Mouse (Mus musculus) T-helper 2 cell (primary cell): ENCODE measurements around the gene Slc9a2.
"Not testable (repeated sequence)": the region's sequence is repeated elsewhere in the genome, so short reads cannot be mapped to it uniquely, and the experiment has no call there.

Experiments
- in situ Hi-C: fragments of 300-600 bp; cut with MboI, MseI; formaldehyde crosslinking; loops from one replicate; pipeline ENCODE4 v1.15.1; 2025; ENCODE audit warnings: high pct_unique_total_duplicates

The Slc9a2 gene

DNA sequence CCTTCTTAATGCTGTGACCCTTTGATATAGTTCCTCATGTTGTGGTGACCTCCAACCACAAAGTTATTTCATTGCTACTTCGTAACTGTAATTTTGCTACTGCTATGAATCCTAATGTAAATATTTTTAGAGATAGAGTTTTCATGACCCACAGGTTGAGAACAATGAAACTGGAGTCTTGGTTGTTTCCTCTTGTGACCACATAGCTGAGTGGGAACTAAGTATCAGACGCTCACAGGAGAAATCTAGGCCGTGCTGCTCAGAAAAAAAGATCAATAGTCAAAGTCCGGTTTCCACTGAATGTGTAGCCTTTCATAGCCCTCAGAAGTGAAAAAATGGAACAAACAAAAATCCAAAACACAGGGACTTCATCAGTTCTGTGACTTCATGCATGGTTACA lies 24.7 kb downstream of the Slc9a2 start:
- in situ Hi-C loops, result no loop called here

DNA sequence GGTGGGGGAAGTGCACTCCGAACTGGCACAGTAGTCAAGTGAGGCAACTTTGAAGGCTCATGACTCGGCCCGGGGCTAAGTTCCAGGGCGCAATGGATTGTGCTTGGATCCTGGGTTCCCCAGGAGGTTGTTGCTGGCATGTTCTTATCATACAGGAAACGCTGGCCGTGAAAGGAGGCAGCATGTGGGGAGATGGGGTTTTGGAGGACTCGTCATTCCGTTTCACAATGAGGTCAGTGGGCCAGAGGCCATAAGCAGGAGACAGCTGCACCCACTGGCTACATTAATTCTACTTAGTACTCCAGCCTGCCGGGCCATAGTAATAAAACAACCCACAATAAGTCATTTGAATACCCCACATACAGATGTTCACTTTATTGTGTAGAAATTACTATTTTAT lies 34.6 kb downstream of the Slc9a2 start:
- in situ Hi-C loops, result no loop called here

DNA sequence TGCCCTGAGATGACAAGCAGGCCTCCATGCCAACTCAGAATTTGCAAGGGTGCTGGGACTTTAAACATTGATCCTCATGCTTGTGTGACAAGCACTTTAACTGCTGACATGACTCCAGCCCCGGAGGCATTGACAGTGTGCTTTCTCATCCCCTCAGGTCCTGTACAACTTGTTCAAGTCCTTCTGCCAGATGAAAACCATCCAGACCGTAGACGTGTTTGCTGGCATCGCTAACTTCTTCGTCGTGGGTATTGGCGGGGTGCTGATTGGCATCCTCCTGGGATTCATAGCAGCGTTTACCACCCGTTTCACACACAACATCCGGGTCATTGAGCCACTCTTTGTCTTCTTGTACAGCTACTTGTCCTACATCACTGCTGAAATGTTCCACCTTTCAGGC lies 45.7 kb downstream of the Slc9a2 start:
- in situ Hi-C loops, result no loop called here

DNA sequence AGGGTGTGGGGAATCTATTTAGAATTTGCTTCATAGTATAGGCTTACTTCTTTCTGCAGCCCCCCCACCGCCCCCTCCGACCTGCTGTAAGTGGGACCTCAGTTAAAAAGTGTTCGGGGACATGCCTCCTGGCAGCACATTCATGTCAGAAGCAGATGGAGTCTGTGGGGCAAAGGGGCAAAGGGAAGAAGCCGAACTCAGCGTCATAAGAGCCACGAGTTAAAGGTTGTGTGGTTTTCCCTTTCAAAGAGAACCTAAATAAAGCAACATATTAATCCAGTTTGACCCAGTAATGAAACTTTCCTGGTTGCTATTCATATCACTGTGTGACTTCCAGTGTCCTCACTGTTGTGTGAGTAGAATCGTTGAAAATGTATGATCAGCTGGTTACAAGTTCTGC lies 47.0 kb downstream of the Slc9a2 start:
- in situ Hi-C loops, result no loop called here

DNA sequence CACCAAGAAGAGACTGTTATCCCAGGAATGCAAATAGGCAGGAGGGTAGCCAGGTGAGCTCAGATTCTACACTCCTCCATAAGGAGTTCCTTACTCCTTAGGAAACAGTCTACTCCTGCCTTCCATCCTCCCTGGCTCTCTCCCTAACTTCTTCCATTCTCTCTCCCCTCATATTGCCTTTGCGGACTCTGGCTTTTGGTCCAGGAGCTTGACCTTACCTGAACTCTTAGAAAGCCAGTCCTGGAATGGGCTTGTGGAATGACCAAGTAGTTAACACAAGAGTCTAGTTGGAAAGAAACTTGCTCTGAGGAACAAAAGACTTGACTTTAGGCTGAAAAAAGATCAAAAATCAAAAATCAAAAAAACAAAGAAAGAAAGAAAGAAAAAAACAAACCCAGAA lies 48.3 kb downstream of the Slc9a2 start:
- in situ Hi-C loops, result no loop called here

DNA sequence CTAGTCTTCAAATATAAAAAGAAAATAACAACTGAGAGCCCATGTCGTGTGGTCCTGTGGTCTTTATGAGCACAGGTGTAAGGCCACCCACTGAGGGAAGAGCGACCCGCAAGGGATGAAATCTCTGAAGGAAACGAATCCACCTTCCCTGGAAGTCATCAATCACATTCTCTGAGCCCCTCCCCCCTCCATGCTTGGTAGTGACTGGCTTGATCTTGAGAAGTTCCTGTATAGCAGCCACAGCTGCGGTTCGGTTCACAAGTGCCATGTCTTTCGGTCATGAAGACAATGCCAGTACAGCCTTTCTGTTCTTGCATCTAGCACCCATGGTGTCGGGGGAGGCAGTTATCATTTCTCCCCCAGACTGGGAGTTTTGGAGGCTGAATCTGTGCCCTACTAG lies 57.3 kb downstream of the Slc9a2 start:
- in situ Hi-C loops, result no loop called here

DNA sequence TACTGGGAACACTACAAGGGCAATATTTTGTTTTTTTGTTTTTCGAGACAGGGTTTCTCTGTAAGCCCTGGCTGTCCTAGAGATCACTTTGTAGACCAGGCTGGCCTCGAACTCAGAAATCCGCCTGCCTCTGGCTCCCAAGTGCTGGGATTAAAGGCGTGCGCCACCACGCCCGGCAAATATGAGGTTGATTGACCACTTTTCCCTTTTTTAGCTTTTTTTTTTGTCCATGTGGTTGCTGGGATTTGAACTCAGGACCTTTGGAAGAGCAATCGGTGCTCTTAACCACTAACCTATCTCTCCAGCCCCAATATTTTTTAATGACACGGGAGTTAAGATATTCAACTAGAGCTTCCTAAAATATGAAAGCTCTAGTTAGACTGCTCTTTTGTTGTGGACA lies 57.9 kb downstream of the Slc9a2 start:
- in situ Hi-C loops, result not testable (repeated sequence)

DNA sequence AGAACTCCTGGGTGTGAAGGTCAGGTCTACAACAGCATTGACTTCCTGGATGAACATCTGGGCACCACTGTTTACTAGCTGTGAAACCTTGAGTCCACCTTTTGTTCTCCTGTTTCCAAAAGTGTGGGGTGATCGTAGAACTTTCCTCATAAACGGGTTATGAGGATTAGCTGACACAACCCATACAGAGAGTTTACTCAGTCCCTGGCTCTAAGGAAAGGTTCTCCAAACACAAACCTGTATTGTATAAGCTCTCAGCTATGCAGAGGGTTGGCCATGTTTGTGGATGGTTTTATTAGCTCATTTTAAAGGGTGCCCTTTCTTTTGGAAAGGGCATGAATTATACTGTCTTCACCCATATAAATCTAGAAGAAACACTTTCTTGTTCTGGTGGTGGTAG lies 60.4 kb downstream of the Slc9a2 start:
- in situ Hi-C loops, result no loop called here

DNA sequence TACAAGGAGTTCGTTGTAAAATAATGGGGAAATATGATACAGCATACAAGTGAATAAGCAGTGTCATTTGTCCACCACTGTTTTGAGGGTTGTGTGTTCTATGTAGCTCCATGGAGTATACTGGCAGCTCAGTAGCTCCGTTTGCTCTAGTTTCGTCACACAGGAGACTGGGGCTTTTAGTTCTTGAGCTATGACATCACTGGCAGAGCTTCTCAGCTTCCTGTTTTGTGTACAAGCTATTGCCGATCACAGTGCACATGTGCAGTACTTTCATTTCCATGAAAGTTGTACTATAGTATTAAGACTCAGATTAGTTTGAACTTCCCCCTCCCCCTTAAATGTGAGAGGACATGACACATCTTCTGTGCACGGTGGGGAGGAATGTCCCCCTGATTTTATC lies 65.7 kb downstream of the Slc9a2 start:
- in situ Hi-C loops, result no loop called here

DNA sequence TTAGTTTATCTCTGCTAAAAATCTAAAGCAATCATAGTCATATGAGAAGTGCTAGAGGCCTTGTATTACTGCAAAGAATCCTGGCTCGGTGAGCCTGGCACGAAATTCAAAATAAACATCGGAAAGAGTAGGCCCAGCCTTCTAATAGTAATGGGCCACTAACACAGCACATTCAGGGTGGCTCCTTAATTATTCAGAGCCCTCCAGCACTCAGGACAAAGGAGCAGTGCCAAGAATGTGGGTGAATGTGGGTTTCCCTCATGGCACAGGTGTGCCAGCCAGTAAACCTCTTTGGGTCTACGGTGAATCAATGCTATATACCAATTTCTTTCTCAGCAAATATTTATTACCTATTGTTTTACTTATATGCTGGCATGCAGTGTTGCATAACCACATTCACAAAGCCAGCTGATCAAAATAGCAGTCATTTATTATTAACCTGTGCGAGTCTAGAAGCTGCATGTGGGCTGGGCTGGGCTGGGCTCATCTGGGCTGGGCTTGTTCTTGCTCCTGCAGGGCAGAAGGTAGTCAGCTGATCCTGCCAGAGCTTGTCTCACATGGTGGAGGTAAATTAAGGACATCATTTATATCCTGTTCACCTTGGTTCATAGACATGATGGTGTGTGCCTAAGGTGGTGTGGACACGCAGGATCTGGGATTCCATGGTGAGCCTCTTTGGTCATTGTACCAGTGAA lies 79.5 kb downstream of the Slc9a2 start:
- in situ Hi-C loops, result loop anchor here (10.0 kb wide), 1 partner anchor 185 kb away; no protein-coding TSS in a partner anchor

DNA sequence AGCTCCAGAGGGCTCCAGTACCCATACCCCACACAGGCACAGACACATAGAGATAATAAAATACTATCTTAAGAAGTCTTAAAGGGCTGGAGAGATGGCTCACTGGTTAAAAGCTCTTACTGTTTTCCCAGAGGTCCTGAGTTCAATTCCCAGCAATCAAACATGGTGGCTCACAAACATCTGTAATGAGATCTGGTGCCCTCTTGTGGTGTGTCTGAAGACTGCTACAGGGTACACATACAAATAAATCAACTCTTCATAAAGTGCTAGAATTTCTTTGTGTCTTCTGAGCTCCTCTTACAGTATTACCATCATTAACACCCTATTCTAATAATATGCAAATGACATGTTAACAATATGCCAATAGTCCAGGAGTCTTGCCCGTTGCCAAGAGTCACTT lies 83.7 kb downstream of the Slc9a2 start:
- in situ Hi-C loops, result loop anchor here (10.0 kb wide), 1 partner anchor 189 kb away; no protein-coding TSS in a partner anchor

DNA sequence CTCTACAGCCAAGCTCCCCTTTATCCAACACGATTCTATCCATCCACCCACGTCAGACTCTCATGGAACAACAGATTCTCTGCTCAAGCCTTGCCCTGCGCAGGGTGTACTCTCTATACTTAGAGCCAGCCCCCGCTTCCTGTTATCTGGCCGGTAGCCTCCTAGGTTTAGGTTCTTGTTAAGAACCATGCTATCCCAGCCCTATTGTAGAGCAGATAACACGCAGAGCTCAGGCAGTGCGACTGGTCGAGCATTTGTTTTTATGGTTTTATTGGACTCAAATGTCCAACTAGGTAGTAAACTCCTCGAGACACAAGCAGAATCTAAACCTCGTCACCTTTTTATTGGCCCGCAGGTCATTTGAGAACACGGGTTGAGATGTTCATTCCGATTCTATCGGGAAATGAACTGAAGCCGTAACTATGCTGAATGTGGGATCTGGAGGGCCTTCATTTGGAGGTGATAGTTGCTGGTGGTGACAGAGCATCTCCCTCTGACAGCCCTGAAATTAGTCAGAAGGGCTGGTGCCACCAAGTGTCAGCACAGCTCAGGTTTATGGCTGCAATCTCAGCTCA lies 84.4 kb downstream of the Slc9a2 start:
- in situ Hi-C loops, result loop anchor here (10.0 kb wide), 1 partner anchor 190 kb away; no protein-coding TSS in a partner anchor

DNA sequence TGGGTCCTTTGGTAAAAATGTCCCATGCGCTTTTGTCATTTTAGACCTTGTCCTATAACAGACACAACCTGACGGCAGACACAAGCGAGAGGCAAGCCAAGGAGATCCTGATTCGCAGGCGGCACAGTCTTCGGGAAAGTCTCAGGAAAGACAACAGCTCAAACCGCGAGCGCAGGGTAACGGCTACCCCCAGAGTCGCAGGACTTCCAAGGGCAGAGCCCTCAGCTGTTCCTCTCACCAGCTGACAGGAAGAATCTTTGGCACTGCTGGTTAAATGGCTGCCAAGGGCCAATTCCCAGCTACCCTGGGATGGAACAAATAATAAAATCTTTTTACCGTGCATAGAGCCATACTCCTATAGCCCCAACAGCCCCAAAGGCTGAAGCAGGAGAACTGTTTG lies 85.1 kb downstream of the Slc9a2 start:
- in situ Hi-C loops, result loop anchor here (10.0 kb wide), 1 partner anchor 191 kb away; no protein-coding TSS in a partner anchor

DNA sequence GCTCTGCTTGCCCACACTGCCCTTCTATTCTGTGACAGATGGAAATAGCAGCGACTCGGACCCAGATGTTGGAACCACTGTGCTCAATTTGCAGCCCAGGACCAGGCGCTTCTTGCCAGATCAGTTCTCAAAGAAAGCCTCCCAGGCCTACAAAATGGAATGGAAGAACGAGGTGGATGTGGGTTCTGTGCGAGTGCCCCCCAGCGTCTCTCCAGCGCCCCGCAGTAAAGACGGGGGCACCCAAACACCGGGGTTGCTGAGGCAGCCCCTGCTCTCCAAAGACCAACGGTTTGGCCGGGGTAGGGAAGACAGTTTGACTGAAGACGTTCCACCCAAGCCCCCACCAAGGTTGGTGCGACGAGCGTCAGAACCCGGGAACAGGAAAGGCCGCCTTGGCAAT lies 87.2 kb downstream of the Slc9a2 start:
- in situ Hi-C loops, result loop anchor here (10.0 kb wide), 1 partner anchor 193 kb away; no protein-coding TSS in a partner anchor

DNA sequence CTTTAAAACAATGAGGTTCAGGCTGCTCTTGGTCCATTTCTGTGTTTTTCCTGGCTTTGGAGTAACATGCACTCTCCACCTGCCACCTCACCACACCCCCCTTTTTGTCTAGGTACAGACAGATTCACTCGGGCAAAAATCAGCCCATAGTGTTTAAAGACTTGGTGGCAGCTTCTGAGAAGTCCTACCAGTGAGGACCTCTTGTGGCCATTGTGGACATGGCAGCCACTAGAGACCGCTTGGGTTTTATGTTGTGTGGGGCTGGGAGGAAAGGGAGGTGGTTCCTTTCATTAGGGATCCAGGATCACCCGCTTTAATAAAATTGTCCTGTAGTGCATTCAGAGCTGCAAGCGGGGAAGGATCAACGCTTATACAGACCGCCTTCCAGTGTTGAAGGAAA lies 88.2 kb downstream of the Slc9a2 start:
- in situ Hi-C loops, result loop anchor here (10.0 kb wide), 1 partner anchor 194 kb away; no protein-coding TSS in a partner anchor

DNA sequence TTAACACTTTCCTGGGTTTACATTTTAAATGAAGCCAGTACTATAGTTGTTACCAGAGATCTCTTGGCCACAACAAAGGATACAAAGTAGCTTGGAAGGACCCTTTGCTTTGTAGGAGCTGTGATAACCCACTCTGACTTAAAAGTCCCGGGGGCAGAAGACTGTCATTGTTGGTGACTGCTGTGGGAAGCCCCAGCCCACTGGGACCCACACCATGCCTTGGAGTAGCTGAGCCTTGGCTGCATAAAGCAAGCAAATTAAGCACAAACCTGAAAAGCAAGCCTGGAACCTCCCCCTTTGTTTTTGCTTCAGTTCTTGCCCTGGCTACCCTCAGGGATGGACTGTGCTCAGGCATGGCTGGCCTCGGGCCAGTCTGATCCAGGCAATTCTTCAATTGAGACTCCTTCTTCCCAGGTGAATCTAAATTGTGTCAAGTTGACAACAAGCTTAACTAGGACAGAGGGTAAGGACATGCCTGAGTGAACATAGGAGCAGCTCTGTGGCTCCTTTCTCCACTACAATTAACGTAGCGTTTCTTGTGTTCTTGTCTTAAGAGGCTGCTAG lies 89.0 kb downstream of the Slc9a2 start:
- in situ Hi-C loops, result loop anchor here (10.0 kb wide), 1 partner anchor 195 kb away; no protein-coding TSS in a partner anchor

DNA sequence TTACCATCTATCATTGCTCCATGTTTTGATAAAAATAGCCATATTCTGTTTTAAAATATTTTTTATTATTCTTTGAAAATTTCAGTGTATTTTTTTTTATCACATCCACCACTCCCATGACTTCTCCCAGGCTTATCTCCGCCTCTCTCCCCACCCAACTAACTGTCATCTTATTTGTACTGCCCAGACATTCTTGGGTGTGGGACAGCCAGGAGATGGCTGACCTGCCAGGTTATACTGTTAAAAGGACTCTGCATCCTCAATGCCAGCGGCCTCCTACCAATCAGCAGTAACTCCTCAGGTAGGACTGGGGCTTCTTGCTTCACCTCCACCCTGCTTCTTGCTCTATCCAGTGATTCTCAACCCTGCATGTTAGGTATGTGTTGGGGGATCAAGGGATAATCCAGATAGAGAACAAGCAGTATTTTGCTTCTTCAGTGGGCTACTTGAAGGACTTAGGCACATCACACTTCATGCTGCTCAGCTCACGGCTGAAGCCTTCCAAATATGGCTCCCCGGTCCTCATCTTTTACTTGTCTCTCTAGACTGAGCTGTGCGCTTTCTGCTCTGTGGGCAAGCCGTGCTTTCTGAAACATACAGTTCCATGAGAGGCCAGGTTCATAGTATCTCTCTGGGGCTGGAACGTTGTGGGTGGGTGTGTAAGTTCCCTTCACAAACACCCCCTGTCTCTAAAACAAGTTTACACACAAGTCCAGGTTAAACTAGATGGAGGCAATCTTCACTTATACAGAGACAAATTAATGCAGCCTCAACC lies 91.0 kb downstream of the Slc9a2 start:
- in situ Hi-C loops, result no loop called here

DNA sequence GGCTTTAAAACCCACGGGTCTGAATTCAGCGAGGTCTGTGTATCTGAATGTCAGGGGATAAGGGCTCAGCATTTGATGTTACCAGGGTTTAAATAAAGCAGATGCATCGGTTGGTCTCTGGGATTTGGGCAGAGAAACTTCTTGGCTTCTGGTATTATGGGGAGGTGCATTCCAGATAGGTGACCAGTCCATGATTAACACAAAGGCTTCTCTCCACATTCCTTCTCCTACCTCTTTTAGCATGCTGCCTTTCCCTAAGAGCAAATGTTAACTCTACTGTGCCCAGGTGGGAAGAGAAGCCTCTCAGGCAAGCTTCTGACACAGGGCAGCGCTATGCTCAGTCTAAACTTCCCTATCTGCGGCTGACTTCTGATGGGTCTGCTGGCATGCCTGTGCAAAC lies 92.9 kb downstream of the Slc9a2 start:
- in situ Hi-C loops, result no loop called here

DNA sequence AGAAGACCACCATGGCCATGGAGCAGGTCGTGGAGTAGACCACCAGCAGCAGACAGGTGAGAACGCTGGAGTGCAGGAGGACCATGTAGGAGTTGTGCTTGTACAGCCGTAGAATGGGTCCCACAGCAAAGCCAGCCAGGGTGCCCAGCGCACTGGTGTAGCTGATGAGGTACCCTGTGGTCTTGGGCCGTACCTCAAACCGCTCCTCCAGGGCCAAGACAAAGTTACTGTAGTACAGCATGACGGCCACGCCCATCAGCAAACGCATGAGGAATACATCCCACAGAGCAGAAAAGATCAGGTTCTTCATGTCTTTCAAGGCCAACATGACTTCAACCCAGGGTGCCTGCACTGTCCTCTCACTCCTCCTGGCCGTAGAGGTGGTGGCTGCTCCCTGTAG lies 93.7 kb downstream of the Slc9a2 start:
- in situ Hi-C loops, result no loop called here

DNA sequence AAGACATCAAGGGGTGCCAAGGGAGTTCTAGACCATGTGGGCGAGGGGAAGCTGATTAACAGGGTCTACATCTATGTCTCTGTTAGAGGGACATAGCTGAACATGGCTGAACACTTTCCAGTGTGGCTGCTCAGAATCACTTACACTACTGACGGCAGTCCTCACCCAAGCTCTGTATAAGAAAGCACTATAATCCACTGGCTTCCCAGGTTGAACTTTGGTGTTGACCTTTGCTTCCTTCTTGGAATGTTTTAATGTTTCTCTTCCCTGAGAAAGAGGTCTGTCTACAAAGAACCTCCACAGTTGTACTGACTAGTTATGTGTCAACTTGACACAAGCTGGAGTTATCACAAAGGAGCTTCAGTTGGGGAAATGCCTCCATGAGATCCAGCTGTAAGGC lies 95.7 kb downstream of the Slc9a2 start:
- in situ Hi-C loops, result no loop called here

DNA sequence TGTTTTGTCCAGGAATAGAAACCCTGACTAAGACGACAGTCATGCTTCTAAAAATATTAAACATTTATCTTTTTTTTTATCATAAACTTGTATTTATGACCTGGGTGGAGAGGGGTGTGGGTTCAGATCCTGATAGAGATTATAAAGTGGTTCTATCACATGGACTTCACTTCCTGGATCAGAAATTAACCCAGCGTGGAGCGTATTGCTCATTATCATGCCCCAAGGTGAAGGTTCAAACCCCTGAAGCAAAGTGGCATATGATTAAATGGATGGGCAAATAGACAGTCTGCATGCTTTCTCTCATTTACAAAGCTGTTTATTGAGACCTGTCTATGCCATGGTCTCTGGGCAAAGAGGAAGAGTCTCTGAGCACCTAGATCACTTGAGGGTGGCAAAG lies 96.4 kb downstream of the Slc9a2 start:
- in situ Hi-C loops, result no loop called here

DNA sequence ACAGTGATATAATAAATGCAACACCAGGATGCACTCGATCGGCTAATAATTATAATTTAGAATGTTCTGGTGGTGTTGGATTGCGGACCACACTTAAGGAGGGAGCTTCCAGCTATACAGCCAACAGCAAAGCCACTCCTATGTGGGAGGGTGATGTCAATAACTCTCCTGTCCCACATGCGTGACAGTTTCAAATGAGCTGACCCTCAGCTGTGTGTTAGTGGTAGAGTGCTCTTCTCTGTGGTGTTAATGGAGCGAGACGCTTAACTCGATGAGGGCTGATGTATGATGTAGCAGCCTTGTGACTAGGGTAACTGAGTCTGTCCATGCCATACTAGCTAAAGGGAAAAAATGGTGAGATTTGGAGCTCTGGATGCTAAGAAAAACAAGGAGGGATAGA lies 103.1 kb downstream of the Slc9a2 start:
- in situ Hi-C loops, result loop anchor here (5.0 kb wide), 1 partner anchor 99 kb away; no protein-coding TSS in a partner anchor
